Mouse (Mus musculus) small intestine, adult 2 months (tissue): ENCODE measurements around the gene Ift22.

ENCODE experiments used
- CTCF ChIP-seq: fragments of 200-500 bp; IDR thresholded peaks from 2 replicates; pipeline ENCODE4 v1.5.1; 2012; ENCODE audit warnings: low read depth, mild to moderate bottlenecking, control low read depth, inconsistent platforms, low read length, moderate library complexity, mixed read lengths; ENCODE audit not compliant: insufficient replicate concordance, insufficient read length; ENCODE audit errors: extremely low read depth
- POLR2A ChIP-seq: fragments of 200-500 bp; IDR thresholded peaks from 2 replicates; pipeline ENCODE4 v1.6.1; 2012; ENCODE audit warnings: low read depth, mild to moderate bottlenecking, control low read depth, inconsistent platforms, low read length, moderate library complexity

DNA sequence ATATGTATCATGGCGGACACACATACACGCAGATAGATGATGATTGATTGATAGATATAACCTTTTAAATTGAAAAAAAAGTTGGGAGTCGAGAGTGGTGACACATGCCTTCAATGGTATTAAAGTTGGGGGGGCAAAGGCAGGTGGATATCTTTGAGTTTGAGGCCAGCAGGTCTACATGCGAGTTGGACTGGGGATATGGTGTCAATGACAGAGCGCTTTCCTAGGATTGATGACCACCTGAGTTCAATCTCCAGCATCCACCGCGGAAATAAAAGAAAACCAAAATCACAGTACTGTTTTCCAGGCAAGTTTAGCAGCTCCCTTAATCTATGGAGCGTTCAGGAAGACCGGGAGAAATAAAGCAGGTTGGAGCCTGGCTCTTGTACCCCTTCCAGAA is 363 bp upstream of the Ift22 start:
- TF ChIP-seq CTCF (no peak), POLR2A (no peak)
